Mouse (Mus musculus) gastrocnemius, postnatal 36 days (tissue): Measurements from ENCODE around the gene Tyro3. TPM values are rescaled to one million over a fixed set of nuclear protein-coding genes. Genes with fewer than 3 reads are reported as not detected.

Experiments used
- DNase-seq, 2 experiments: peaks; one replicate each; pipeline ENCODE4 v3.0.0; 2022
- intact Hi-C: fragments of 180-260 bp; cut with DNase I; formaldehyde crosslinking; loops from one replicate; pipeline ENCODE4 v1.15.1; 2025
- total RNA-seq, 2 experiments: library from RNA; stranded (reverse); gene quantifications; 2 replicates each; pipeline ENCODE4 v1.2.3; 2021

The Tyro3 gene
- total RNA-seq, 2 experiments from 2014 or later, result 0.57 to 0.74 TPM

DNA sequence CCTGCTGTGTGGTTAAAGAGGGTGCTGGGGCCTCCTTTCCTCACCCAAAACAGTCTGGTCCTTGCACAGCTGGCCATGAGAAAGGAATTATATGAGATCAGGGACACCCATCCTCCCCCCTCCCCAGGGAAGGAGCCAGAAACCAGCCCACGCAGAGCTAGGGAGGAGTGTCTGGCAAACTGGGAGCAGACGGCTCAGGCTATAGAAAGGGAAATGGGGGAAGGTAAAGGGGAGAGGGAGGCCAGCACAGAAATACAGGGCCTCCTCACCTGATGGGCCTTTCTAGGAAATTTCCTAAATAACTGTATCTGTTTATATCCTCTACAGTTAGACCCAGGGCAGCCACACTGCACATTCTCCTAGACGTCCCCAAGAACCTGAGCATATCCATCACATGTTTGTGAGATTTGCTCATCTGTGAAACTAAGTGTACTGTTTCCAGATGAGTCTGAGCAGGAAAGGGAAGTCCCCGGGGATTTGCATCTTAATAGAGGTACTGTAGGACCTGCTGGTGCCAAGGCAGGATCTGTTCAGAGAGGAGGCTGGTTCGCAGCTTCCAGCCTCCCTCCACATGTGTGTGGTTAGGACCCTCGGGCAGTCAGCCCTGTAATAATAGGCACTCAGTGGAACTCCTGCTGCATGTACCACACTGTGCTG is 6.2 kb downstream of the Tyro3 start:
- DNase-seq, result no peak
- intact Hi-C loops, result no loop called here

DNA sequence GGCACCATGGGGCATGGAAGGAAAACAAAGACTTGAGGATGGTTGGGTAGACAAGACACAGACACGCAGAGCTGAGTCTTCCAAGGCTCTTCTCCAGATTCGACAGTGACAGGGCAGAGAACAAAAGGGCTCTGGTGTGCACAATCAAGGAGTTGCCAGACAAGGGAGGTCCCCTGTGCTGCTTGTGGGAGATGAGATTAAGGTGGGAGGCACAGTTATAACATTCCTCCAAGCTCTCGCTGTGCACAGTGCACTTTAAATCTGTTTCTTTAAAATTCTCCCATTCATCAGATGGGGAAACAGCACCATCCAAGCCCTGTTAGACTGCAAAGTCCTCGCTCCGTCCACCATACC is 6.7 kb downstream of the Tyro3 start:
- no peak for DNase-seq
- intact Hi-C loops, result no loop called here

DNA sequence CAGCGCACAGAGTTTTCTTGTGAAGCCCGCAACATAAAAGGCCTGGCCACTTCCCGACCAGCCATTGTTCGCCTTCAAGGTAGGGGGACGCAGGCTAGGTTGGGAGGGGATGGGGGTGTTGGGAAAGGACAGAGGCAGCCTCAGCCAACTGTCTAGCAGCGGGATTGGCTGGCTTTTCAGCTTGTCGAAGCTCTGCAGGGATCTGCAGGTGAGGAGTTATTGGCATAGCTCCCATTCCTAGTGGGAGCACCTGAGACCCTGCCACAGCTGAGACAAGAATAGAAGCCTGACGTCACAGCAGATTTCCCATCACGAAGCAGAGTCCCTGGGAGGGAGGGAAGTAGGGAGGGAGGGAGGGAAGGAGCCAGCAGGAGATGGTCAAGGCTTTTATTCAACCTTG is 7.2 kb downstream of the Tyro3 start:
- intact Hi-C loops, result no loop called here
- DNase-seq, result no peak

DNA sequence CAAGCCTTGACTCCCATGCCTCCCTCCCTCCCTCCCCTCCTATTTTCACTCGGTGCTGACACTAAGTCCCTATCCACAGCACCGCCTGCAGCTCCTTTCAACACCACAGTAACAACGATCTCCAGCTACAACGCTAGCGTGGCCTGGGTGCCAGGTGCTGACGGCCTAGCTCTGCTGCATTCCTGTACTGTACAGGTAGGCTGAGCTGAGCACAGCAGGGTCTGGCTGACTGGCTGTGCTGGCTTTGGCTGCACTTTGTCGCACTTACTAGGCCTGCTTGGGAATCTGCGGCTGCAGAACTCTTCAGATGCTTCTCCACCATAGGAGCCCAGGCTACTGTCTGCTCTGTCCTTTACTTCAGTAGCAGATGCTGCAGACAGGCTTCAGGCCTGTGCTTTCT is 8.0 kb downstream of the Tyro3 start:
- no peak for DNase-seq
- intact Hi-C loops, result no loop called here

DNA sequence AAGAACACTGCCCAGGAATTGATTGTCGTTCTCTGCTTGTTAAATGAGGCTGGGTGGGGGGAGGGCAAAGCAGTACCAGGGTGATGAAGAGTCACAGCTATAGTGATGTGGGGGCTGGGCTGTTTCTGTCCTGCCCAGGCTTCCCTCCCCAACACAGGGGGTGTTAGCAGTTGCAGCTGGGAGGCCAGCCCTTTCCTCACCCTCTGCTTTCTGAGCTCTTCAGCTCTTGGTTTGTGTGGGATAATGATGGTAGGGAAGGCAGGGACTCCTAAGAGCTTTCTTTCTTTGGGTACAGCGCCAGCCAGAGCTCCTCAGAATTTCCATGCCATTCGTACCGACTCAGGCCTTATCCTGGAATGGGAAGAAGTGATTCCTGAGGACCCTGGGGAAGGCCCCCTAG is 10.9 kb downstream of the Tyro3 start:
- DNase-seq, result no peak
- intact Hi-C loops, result no loop called here

DNA sequence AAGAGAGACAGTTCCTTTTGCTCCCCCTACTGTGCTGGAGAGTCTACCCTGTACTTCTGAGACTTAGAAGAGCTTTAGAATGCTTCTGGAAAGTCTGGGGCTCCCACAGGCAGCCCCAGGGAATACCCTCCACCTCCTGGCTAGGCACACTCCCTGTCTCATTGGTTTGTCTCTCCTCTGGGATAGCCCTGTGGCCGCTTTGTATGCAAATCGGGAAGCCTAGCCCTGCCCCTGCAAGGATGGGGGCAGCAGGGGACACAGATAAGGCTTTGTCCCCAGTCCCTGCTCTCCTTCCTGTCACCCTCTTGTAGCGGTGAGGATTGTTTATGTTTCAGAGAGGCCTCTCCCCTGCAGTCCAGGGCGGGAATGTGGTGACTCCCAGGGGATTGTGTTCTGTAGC is 11.3 kb downstream of the Tyro3 start:
- intact Hi-C loops, result no loop called here
- DNase-seq, result no peak

DNA sequence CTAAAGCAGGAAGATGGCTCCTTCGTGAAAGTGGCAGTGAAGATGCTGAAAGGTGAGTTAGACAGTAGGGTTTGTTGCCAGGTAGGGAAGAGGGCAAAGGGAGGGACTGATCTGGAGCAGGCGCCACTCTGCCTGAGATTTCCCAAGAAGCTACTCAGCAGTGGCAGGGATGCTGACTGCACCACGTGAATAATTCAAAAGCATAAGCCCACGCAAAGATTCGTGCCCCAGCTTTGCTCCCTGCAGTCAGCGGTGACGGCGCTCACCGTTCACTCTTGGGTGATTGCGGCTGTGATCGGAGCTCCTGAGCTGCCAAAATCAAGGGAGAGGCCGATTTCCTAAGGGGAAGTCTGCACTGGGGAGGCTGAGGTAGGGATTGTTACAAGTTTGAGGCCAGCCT is 13.4 kb downstream of the Tyro3 start:
- DNase-seq, result no peak
- intact Hi-C loops, result no loop called here

DNA sequence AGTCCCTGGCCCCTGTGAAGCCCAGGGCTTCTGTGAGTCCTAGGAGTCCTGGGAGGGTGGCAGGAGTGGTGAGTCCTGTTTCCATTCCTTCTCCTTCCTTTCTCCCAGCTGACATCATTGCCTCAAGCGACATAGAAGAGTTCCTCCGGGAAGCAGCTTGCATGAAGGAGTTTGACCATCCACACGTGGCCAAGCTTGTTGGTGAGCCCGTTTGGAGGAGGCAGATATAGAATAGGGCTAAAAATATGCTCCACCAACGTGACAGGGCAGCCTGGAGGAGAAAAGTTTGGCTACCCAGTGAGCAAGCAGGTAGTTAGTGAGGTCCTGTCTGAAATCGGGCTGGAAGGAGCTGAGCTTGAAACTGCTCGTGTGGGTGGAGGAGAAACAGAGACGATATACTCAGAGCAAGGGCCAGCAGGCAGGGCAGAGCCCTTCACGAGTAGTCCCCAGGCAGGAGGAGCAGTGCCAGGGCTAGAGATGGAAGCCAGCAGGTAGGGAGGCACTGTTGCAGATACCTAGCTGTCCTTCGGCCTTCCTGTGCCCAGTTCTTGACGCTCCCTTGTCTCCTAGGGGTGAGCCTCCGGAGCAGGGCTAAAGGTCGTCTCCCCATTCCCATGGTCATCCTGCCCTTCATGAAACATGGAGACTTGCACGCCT is 14.1 kb downstream of the Tyro3 start:
- DNase-seq, result no peak
- intact Hi-C loops, result no loop called here

DNA sequence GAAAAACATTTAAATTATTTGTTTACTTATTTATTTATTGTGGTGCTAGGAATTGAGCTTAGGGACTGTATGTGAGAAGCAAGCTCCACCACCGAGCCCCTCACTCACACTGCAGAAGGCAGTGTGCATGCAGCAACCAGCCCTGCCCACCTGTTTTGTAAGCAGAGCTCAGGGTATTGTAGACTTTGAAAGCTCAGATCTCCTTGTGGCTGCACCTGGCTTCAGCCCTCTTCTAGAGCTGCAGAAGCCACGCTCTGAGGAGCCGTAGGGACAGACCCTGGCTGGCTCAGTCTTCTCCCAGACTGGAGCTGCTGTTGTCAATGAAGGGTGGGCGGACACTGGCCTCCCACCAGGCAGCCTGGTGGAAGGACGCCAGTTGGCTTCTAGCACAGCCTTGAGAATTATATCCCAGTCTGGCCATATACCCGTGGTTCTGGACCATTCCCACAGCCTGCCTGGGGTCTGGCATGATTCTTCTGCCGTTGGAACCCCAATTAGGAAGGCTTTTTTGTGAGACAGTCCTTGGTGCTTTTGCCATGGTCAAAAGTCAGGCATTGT is 16.9 kb downstream of the Tyro3 start:
- no peak for DNase-seq
- intact Hi-C loops, result no loop called here

DNA sequence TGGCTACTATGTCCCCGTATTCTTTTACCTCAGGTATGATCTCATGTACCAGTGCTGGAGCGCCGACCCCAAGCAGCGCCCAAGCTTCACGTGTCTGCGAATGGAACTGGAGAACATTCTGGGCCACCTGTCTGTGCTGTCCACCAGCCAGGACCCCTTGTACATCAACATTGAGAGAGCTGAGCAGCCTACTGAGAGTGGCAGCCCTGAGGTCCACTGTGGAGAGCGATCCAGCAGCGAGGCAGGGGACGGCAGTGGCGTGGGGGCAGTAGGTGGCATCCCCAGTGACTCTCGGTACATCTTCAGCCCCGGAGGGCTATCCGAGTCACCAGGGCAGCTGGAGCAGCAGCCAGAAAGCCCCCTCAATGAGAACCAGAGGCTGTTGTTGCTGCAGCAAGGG is 19.1 kb downstream of the Tyro3 start:
- DNase-seq, result no peak
- intact Hi-C loops, result no loop called here

DNA sequence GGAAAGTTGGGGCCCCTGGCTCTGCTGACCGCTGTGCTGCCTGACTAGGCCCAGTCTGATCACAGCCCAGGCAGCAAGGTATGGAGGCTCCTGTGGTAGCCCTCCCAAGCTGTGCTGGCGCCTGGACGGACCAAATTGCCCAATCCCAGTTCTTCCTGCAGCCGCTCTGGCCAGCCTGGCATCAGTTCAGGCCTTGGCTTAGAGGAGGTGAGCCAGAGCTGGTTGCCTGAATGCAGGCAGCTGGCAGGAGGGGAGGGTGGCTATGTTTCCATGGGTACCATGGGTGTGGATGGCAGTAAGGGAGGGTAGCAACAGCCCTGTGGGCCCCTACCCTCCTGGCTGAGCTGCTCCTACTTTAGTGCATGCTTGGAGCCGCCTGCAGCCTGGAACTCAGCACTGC is 19.5 kb downstream of the Tyro3 start:
- DNase-seq, result no peak
- intact Hi-C loops, result no loop called here

DNA sequence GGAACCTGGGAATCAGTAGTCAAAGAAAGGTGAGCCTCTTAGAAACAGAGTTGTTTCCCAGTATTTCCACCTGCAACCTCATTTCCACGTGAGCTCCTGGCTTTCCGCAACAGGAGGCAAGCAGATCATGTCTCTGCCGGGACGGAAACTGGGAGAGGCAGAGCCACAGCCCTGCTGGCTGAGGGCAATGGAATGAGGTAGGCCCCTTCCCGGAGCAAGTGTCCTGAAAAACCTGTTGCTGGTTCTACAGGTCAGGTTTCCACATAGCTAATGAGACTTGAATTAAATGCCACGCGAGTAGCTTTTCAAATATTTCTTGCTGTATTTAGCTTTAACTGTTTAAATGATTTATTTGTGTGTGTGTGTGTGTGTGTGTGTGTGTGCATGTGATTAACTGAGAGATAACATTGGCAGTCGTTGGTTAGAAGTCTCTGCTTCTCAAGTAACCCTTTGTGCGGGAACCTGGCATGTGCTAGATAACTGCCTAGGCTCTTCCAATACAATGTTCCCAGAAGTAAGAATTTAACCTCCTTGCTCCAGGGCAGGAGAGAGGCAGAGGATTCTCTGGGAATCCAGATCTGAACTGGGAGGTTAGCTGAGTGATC is 21.2 kb downstream of the Tyro3 start:
- intact Hi-C loops, result no loop called here
- no peak for DNase-seq

DNA sequence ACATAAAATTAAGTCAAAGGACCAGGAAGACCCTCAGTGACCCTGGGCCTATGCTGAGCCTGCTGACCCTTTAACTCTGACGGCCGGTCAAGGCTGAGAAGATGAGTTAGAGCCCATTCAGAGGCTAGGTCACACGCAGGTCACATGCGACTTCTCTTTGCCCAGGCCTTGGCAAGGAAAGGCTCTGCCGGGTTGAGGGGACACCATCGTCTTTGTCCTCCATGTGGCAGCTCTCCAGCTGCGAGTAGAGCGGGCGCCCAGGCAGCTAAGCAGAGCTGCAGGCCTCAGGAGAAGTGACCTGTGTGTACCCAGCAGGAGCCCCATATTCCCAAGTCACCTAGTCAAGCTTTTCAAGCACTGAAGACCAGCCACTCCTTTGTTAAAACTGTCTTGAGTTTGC is 23.6 kb downstream of the Tyro3 start:
- intact Hi-C loops, result no loop called here

DNA sequence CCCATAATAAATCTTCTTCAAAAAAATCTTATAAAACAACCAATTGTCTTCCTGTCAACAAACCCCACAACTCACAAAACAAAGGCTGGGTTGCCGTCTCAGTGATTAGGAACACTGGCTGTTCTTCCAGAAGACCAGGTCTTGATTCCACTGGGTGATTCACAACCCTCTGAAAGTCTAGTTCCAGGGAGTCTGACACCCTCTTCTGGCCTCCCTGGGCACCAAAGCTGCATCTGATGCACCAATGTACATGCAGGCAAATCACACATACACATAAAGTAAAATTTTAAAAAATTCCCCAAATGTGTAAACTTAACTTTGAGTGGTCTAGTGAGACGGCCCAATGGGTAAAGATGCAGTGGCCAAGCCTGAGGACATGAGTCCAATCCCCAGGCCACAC is 33.0 kb downstream of the Tyro3 start:
- intact Hi-C loops, result no loop called here

More for the DNA sequence above, 23.6 kb downstream of the Tyro3 start:
- DNase-seq, result no peak

DNA sequence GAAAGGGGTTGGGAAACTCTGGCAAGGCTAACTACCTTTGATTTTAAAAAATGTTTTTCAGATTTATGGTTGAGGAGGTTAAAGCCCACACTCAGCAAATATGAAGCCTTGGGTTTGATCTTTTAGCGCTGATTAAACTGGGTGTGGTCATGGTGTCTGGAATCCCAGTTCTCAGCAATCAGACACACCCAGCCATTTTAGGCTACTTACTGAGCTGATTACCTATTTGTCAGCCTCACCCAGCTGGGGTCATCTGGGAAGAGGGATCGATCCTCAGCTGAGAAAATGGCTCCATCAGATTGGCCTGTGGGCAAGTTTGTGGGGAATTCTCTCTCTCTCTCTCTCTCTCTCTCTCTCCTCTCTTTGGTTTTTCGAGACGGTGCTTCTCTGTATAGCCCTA is 36.7 kb downstream of the Tyro3 start:
- DNase-seq, result no peak
- intact Hi-C loops, result no loop called here

More for the DNA sequence above, 33.0 kb downstream of the Tyro3 start:
- no peak for DNase-seq

DNA sequence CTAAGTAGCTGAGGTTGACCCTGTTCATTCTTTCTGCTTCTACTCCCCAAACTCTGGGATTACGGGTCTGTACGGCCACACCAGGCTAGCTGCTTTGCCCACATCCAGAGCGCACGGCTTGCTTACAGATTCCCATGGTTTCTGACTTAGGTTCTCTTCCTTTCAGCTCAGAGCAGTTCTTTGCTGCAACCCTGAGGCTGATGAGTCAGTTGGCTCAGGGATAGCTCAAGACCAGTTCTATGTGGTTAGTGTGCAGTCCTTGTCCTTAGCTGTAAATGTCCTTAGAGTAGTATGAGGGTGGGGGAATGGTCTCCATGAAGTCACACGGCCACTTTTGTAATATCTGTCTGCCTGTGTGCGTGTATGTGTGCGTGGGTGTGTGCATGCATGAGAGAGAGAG is 40.1 kb downstream of the Tyro3 start:
- intact Hi-C loops, result no loop called here
- DNase-seq, result no peak

DNA sequence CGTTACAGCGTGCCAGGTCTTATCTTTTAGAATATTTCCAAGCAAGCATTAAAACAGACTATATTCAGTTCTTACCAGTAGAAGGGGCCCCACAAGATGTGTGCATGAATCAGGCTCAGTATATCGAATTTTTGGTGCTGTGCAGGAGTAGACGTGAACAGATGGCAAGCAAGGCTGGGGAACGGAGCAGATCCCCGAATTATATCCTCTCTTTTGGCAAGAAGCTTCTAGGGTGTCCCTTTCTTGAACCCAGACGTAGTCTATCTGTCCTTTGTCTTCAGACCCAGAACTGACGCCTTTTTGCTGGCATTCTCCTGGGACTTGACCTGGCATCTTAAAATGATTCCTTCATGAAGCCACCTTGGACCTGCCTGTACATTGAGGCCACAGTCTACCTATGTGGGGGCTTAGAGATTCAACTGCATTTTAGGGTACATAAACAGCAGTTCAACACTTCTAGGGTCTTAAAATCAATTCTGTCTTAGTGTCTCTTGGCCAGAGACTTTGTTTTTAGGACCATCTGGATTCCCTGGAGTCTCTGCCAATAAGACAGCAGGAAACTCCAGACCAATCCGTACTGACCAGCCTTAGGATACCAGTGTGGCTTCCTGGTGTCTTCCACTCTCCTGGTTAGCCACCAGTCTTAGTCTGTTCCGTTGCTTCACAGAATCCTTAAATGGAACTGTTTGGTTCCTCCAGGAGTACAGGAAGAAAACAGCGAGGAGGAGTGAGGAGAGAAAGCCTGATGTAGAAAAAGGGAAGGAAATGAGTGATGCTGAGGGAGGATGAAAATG is 41.0 kb downstream of the Tyro3 start:
- intact Hi-C loops, result no loop called here
- DNase-seq, result no peak

DNA sequence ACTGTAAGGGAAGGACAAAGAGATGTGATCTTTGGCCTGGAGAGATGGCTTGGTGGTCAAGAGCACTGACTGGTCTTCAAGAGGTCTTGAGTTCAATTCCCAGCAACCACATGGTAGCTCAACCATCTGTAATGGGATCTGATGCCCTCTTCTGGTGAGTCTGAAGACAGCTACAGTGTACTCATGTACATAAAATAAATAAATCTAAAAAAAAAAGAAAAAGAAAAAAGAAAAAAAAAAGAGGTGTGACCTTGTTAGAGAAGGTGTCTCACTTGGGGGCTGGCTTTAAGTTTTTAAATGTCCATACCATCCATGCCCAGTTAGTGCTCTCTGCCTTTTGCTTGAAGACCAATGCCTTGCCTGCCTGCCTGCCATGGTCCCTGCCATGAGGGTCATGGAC is 42.5 kb downstream of the Tyro3 start:
- intact Hi-C loops, result no loop called here
- DNase-seq, result no peak

DNA sequence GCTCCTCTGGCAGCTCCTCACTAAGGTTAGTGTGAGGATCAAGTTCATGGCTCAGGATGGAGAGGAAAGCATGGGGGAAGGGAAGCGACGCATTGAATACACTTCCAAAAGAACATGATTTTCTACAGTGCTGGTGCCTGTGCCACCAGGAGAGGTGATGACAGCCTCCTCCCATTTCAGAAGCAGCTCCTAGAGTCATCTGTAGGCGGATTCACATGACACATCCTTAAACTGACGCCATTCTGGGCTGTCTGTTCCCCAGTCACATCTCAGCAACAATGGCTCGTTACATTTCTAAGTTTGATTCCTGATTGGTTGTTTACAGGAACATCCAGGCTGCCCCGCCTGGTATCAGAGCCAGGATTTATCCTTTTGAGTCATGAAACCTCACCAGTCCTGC is 44.5 kb downstream of the Tyro3 start:
- intact Hi-C loops, result no loop called here
- DNase-seq, result no peak

DNA sequence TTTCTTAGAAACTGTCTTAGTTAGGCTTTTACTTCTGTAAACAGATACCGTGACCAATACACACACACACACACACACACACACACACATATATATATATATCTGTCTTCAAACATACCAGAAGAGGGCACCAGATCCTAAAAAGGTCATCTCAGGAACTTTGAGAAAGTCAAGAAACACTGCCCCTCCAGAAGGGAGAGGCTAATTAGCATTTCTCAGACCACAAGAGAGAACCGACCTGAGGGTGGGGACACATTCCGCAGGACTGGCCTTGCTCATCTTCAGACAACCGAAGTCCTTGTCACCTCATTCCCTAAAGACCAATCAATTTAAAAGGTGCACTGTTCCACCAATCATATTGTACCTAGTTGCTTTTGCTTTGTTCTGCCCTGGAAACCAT is 46.0 kb downstream of the Tyro3 start:
- intact Hi-C loops, result no loop called here
- no peak for DNase-seq

DNA sequence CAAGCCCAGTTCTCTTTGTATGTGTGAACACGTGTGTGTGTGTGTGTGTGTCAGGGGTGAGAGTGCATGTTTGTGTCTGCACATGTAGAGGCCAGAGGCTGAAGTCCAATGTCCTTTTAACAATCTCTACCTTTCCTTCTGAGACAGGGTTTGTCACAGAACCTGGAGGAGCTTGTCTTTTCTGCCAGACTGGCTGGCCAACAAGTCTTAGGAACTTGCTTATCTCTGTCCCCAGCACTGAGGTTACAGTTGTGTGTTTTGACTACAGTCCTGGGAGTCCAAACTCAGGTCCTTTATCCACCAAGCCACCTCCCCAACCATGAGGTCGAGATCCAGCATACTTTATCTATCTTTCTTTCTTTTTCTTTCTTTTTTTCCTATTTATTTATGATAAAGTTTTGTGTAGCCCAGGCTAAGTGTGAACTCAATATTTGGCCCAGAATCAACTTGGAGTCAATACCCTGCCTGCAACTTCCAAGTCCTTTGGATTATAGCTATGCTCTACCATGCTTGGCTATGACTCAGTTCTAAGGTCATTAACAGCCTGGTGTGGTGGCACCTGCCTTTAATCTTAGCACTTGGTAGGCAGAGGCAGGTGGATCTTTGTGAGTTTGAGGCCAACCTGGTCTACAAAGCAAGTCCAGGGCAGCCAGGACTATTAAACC is 48.5 kb downstream of the Tyro3 start:
- no peak for DNase-seq
- intact Hi-C loops, result no loop called here
